1 mouse cellular context compared by ENCODE assay signal in the genomic region with DNA sequence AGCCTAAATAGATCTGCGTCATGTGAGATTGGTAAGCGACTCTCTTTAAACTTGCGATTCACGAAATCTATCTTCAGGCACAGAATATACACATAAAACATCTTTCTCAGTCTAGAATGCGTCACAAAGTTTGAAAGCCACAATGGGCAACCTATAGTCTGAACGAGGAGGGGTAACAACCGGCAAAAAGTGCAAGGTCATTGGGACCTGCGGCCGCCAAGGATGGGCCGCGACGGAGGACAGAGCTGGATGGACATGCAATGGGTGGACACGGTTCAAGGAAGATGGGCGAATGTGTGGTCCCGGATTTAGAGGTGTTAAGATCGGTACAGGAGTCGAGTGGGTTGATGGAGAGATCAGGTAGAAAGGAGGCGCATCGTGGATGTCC.
TF ChIP-seq lines count a peak whose summit lies in the region.

No protein-coding gene starts in this region.

TF ChIP-seq in C2C12, 6 proteins besides CTCF, POLR2A, EP300 and RAD21 (continued from another document):
- TF ChIP-seq MAX (IDR thresholded peaks at IDR 0.05) (no peak), FOSL1 (IDR thresholded peaks at IDR 0.05; ENCODE audit: insufficient read depth, low read length, poor library complexity, severe bottlenecking) (no peak), USF1 (IDR thresholded peaks at IDR 0.05; ENCODE audit: low read depth) (no peak)
